Mouse (Mus musculus) kidney, adult 2 months (tissue): ENCODE measurements around the gene Fbxo22. TPM values are rescaled to one million over a fixed set of nuclear protein-coding genes. Genes with fewer than 3 reads are reported as not detected.
A peak's percentile ranks its signal among the peaks of the same experiment; 100 is the strongest.
"Not testable (repeated sequence)": the region's sequence is repeated elsewhere in the genome, so short reads cannot be mapped to it uniquely, and the experiment has no call there.

Experiments used
- DNase-seq: peaks from one replicate; pipeline ENCODE4 v3.0.0; 2021
- H3K27ac ChIP-seq: fragments of 200-500 bp; 2 replicates; pipeline ENCODE4 v1.5.1; 2012; ENCODE audit warnings: low read depth, low read length, control low read depth, inconsistent platforms; ENCODE audit not compliant: insufficient read depth
- H3K27me3 ChIP-seq: fragments of 200-500 bp; replicated peaks from 2 replicates; pipeline ENCODE4 v1.6.1; 2012; ENCODE audit warnings: mild to moderate bottlenecking, moderate library complexity, low read length, inconsistent platforms; ENCODE audit not compliant: control insufficient read depth, insufficient read depth
- H3K36me3 ChIP-seq: fragments of 200-500 bp; 2 replicates; pipeline ENCODE4 v1.6.1; 2012; ENCODE audit warnings: mild to moderate bottlenecking, moderate library complexity, low read length, inconsistent platforms; ENCODE audit not compliant: control insufficient read depth, insufficient read depth
- H3K4me1 ChIP-seq: fragments of 200-500 bp; 2 replicates; pipeline ENCODE4 v1.6.1; 2011; ENCODE audit warnings: low read length; ENCODE audit not compliant: control insufficient read depth, insufficient read depth
- H3K4me3 ChIP-seq: fragments of 200-500 bp; 2 replicates; pipeline ENCODE4 v1.5.1; 2011; ENCODE audit warnings: mild to moderate bottlenecking, low read depth, low read length, control low read depth; ENCODE audit not compliant: insufficient read depth
- CTCF ChIP-seq: fragments of 200-500 bp; conservative IDR thresholded peaks from 2 replicates; pipeline ENCODE4 v1.5.1; 2011; ENCODE audit warnings: low read depth, mild to moderate bottlenecking, control low read depth, low read length, moderate library complexity, mixed read lengths; ENCODE audit not compliant: insufficient read depth, insufficient read length
- POLR2A ChIP-seq: fragments of 200-500 bp; IDR thresholded peaks from one replicate; pipeline ENCODE4 v1.6.1; 2011; ENCODE audit warnings: low read depth, low read length, control low read depth
- WGBS: fragments of 180-500 bp; shearing (Covaris S2); methylation state at CpG from one replicate; pipeline ENCODE4 v1.1.7; 2018; 5-methylcytosine and 5-hydroxymethylcytosine counted together
- polyA plus RNA-seq: library from polyadenylated mRNA; depleted of rRNA; stranded (reverse); fragments of >200 nt; gene quantifications from 2 replicates; pipeline ENCODE4 v1.2.3, GENCODE M21; 2012

Gene Fbxo22
- polyA plus RNA-seq, 1 experiment: 27.7 TPM

- Histone ChIP-seq H3K36me3 (no peaks in the 10 kb centered on the region), H3K27me3 (no peaks in the 10 kb centered on the region), H3K4me3 (no peak overlapping the region), H3K27ac (no peak overlapping the region), H3K4me1 (peaks cover 10% of the 10 kb centered on the region; the same call in 1 of the 2 replicates)
- 64% methylated on average over 8 of the region's 8 CpGs for WGBS
- DNase-seq: no peak
- TF ChIP-seq CTCF: no peak
- no peak for TF ChIP-seq POLR2A
Measured at GRCm38 (mm10) chr9:55246440-55246839, 37.7 kb downstream of the Fbxo22 start.

DNA sequence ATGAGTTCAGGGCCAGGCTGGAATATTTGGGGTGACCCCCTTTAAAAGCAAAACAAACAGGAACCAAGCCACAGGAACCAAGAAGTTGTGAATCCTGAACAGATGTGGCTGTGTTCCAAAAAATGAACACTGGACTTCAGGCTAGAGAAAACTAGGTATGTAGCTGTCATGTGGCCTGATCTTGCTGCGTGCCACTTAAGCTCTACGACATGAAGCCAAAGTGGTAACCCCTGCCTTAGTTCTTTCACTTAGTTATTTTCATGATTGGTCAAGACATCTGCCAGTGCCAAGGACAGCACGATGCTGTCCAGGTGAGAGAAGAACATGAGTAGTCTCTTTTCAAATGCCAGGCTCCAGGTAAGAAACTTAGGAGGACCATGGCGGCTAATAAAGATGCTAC, 38.2 kb downstream of the Fbxo22 start:
- Histone ChIP-seq H3K27ac (no peak overlapping the region), H3K4me1 (peaks cover 10% of the 10 kb centered on the region; the same call in 1 of the 2 replicates), H3K4me3 (no peak overlapping the region), H3K36me3 (no peaks in the 10 kb centered on the region), H3K27me3 (no peaks in the 10 kb centered on the region)
- TF ChIP-seq CTCF (no peak), POLR2A (no peak)
- DNase-seq: no peak
- WGBS: 91% methylated on average over 4 of the region's 4 CpGs

- Histone ChIP-seq H3K4me1 (peaks cover 10% of the 10 kb centered on the region; the same call in 1 of the 2 replicates), H3K36me3 (no peaks in the 10 kb centered on the region), H3K27ac (no peak overlapping the region), H3K27me3 (no peaks in the 10 kb centered on the region), H3K4me3 (no peak overlapping the region)
- WGBS: 91% methylated on average over 4 of the region's 4 CpGs
- TF ChIP-seq CTCF (no peak), POLR2A (no peak)
- no peak for DNase-seq
Measured at GRCm38 (mm10) chr9:55248465-55248864, 39.7 kb downstream of the Fbxo22 start.

DNA sequence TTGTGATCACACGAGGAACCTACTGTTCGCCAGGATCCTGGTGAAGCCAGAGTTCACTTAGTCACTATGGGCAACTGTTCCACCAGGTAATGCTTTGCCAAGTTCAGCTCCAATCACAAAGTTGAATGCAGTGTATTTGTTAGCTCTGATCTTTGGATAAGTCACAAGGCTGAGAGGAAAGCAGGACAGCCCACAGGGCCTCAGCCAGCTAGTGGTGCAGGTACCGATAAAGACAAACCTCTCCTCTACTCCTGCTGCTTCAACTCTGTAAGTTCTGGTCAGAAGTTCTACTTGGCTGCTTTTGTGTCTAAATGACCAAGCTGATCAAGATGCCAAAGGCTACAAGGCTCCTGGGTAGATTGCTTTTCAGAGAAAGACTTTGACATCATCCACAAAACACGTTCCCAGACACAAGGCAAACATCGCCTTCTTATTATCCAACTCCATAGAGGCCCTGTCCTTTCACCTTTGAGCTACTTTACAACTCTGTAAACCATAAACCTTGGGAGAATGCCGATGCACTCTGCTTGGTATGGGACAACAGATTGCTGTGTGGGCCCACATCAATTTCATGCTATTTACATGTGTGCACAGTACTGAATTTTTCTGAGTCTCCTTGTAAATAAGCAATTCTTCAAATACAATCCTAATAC, 42.0 kb downstream of the Fbxo22 start:
- H3K27ac ChIP-seq: peak overlapping the region; percentile 91
- H3K27me3 ChIP-seq: no peaks in the 10 kb centered on the region
- no peak for TF ChIP-seq POLR2A
- no peak for TF ChIP-seq CTCF
- no peak overlapping the region for H3K4me3 ChIP-seq
- 47% methylated on average over 6 of the region's 6 CpGs for WGBS
- DNase-seq: peak; percentile 62
- H3K36me3 ChIP-seq: no peaks in the 10 kb centered on the region
- H3K4me1 ChIP-seq: peaks cover 10% of the 10 kb centered on the region; the same call in 1 of the 2 replicates

DNA sequence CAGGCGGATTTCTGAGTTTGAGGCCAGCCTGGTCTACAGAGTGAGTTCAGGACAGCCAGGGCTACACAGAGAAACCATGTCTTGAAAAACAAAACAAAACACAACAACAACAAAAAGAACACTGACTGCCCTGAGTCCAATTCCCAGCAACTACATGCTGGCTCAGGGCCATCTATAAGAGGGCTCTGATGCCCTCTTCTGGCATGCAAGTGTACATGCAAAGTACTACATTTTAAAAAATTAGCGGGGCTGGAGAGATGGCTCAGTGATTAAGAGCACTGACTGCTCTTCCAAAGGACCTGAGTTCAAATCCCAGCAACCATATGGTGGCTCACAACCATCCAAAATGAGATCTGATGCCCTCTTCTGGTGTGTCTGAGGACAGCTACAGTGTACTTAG, 43.4 kb downstream of the Fbxo22 start:
- not testable (repeated sequence) for H3K27ac ChIP-seq

GRCm38 (mm10) chr9:55253849-55254248, 45.1 kb downstream of the Fbxo22 start:
- DNase-seq: no peak
- 67% methylated on average over 1 of the region's 1 CpGs for WGBS
- H3K36me3 ChIP-seq: no peaks in the 10 kb centered on the region
- peaks cover 6% of the 10 kb centered on the region; the same call in 1 of the 2 replicates for H3K4me1 ChIP-seq
- TF ChIP-seq POLR2A: no peak
- no peak overlapping the region for H3K4me3 ChIP-seq
- no peaks in the 10 kb centered on the region for H3K27me3 ChIP-seq
- no peak overlapping the region for H3K27ac ChIP-seq

More for the DNA sequence above, 43.4 kb downstream of the Fbxo22 start:
- peak; percentile 37 for TF ChIP-seq CTCF
- H3K27me3 ChIP-seq, H3K36me3 ChIP-seq, H3K4me3 ChIP-seq: not testable (repeated sequence)
- peaks cover 10% of the 10 kb centered on the region; the same call in 1 of the 2 replicates for H3K4me1 ChIP-seq
- DNase-seq: peak; percentile 36
- WGBS: 61% methylated on average over 2 of the region's 2 CpGs

DNA sequence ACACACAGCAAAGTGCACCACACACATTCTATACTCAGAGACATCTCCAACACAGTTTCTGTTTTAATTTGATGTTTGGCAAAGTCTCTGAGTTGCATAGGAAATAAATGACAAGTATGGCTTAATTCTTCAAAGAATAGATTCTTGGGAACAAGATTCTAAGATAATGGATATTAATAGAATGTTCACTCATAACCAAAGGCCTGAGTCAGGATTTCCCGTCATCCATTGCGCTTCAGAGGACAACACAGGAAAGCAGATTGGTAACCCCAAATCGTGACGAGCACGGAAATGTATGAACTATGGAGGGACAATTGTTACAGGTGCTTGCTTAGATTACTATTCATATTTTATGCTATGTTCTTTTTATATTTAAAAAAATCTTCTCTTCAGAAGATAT, 46.3 kb downstream of the Fbxo22 start:
- Histone ChIP-seq H3K27ac (no peak overlapping the region), H3K36me3 (no peaks in the 10 kb centered on the region), H3K4me1 (peaks cover 6% of the 10 kb centered on the region; the same call in 1 of the 2 replicates), H3K4me3 (no peak overlapping the region), H3K27me3 (no peaks in the 10 kb centered on the region)
- 70% methylated on average over 5 of the region's 5 CpGs for WGBS
- TF ChIP-seq POLR2A: no peak
- no peak for TF ChIP-seq CTCF
- peak; percentile 47 for DNase-seq
